Mouse (Mus musculus): ENCODE measurements around the gene Cyp1a2. TPM values are rescaled to one million over a fixed set of nuclear protein-coding genes. Genes with fewer than 3 reads are reported as not detected.

The Cyp1a2 gene
- total RNA-seq, 4 experiments from 2014 or later, result not detected

Other genes starting within 250 kb of the Cyp1a2 start
- 10 to 100 TPM; 17.4 to 20.5 (median 17.9) TPM for gene Ppcdc, start 243.6 kb downstream of the Cyp1a2 start, total RNA-seq (2022)
- 100 to 1,000 TPM; 371 to 387 (median 384) TPM for gene Scamp5, start 215.6 kb downstream of the Cyp1a2 start, total RNA-seq (2022)
- gene Rpp25, start 179.7 kb downstream of the Cyp1a2 start, total RNA-seq (2022), result 10 to 100 TPM; 16.0 to 19.5 (median 17.7) TPM
- gene Cox5a, start 162.4 kb downstream of the Cyp1a2 start, total RNA-seq (2022), result 100 to 1,000 TPM; 378 to 411 (median 394) TPM
- gene Fam219b, start 146.2 kb downstream of the Cyp1a2 start, total RNA-seq (2022), result 10 to 100 TPM; 18.0 to 21.8 (median 20.4) TPM
- gene Mpi, start 130.9 kb downstream of the Cyp1a2 start, total RNA-seq (2022), result 10 to 100 TPM; 64.0 to 74.0 (median 66.0) TPM
- 10 to 100 TPM; 22.7 to 29.9 (median 27.9) TPM for gene Scamp2, start 122.8 kb downstream of the Cyp1a2 start, total RNA-seq (2022)
- 10 to 100 TPM; 31.8 to 38.2 (median 34.4) TPM for gene Ulk3, start 94.3 kb downstream of the Cyp1a2 start, total RNA-seq (2022)
- 10 to 100 TPM; 15.3 to 21.3 (median 19.1) TPM for gene Cplx3, start 77.4 kb downstream of the Cyp1a2 start, total RNA-seq (2022)
- not detected for gene Lman1l, start 62.9 kb downstream of the Cyp1a2 start, total RNA-seq (2022)
- gene Csk, start 30.1 kb downstream of the Cyp1a2 start, total RNA-seq (2022), result 10 to 100 TPM; 36.0 to 44.4 (median 41.6) TPM
- gene Cyp1a1, start 4.2 kb upstream of the Cyp1a2 start, total RNA-seq (2022), result under 1 TPM; 0.14 to 0.25 (median 0.19) TPM
- gene Edc3, start 24.8 kb upstream of the Cyp1a2 start, total RNA-seq (2022), result 10 to 100 TPM; 13.4 to 16.5 (median 14.6) TPM
- 10 to 100 TPM; 75.6 to 87.1 (median 78.7) TPM for gene Clk3, start 82.2 kb upstream of the Cyp1a2 start, total RNA-seq (2022)
- gene Arid3b, start 153.1 kb upstream of the Cyp1a2 start, total RNA-seq (2022), result 10 to 100 TPM; 10.9 to 15.0 (median 13.4) TPM
- 100 to 1,000 TPM; 109 to 132 (median 111) TPM for gene Ubl7, start 227.3 kb upstream of the Cyp1a2 start, total RNA-seq (2022)

All from left cerebral cortex, adult 8-10 months (tissue).